Mouse (Mus musculus) yolk sac, embryonic 10.5 days (tissue): ENCODE measurements around the gene Tmem267.
A peak's percentile ranks its signal among the peaks of the same experiment; 100 is the strongest.
"Not testable (repeated sequence)": the region's sequence is repeated elsewhere in the genome, so short reads cannot be mapped to it uniquely, and the experiment has no call there.

ENCODE experiments used
- DNase-seq: peaks from one replicate; pipeline ENCODE4 v3.0.0-alpha.2; 2017; ENCODE audit warnings: low spot score

Tmem267 gene

GRCm38 (mm10) chr13:119618841-119619240, 131.0 kb downstream of the Tmem267 start:
- no peak for DNase-seq

DNA sequence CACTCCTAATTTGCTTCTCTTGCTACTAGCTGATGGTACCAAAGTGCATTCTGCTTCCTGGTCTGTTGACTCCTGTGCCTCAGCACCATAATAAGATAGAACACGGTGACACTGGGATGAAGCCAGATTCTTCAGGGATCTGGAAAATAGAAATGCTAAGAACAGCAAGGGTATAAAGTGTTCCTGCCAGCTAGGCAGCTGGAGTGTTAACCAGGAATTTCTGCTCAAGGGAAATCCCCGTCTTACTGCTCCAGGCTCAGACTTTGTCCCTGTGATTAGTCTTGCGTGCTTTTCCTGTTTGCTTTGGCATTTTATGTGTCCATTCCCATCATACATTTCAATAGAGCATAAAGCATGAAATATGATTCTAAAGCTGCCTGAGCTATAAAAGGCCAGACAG, 131.9 kb downstream of the Tmem267 start:
- DNase-seq: no peak

- DNase-seq: no peak
Measured at GRCm38 (mm10) chr13:119623634-119624033, 135.8 kb downstream of the Tmem267 start, which contains the start of gene Ccl28. Gene Ccl28, plus strand, starts transcription at chr13:119623819.

DNA sequence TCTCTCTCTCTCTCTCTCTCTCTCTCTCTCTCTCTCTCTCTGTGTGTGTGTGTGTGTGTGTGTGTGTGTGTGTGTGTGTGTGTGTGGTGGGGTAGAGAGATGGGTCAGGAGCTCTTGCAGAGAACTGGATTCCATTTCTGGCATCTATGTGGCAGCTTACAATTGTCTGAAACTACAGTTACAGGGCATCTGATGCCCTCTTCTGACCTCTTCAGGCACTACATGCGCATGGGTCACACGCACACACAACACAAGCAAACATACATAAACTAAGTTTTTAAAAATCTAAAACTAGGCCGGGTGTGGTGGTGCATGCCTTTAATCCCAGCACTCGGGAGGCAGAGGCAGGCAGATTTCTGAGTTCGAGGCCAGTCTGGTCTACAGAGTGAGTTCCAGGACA, 138.1 kb downstream of the Tmem267 start:
- DNase-seq: not testable (repeated sequence)

- DNase-seq: peak; percentile 77
Measured at GRCm38 (mm10) chr13:119631482-119632155, 143.8 kb downstream of the Tmem267 start.

- DNase-seq: no peak
Measured at GRCm38 (mm10) chr13:119632156-119632548, 144.3 kb downstream of the Tmem267 start.

GRCm38 (mm10) chr13:119635496-119635895, 147.7 kb downstream of the Tmem267 start:
- DNase-seq: no peak

DNA sequence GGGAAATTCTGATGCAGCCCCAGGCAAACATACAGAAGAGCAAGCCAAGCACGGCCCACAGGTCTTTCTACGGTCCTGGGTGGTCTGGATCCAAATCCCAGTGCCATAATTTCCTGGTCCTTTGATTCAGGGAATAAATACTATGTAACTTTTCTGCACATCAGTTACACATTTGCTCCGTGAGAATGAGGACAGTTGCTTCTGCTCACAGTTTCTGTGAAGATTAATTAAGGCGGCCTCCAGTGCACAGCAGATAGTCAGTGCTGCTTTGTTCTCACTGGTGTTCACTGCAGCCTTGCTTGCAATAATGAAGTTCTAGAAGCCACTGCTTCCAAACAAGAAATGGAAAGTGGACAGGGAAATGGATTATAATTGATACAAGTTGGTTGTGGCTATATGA, 150.0 kb downstream of the Tmem267 start:
- DNase-seq: no peak

DNA sequence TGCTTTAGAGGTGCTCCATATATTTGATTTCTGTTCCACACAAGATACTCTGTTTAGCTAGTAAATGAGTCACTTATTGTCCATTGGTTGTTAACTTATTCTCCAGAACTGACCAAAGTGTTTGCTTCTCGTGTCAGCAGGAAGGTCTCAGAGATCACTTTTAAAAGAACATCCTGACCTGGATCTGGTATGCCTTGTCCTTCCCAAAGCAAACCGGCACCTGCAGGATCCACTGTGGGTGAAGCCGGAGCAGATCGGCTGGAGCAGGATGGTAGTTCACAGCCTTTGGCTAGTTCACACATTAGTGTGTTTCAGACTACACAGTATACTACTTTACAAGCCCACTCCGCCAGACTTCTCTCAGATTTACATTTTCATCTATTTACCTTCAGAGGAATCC, 150.6 kb downstream of the Tmem267 start:
- no peak for DNase-seq

DNA sequence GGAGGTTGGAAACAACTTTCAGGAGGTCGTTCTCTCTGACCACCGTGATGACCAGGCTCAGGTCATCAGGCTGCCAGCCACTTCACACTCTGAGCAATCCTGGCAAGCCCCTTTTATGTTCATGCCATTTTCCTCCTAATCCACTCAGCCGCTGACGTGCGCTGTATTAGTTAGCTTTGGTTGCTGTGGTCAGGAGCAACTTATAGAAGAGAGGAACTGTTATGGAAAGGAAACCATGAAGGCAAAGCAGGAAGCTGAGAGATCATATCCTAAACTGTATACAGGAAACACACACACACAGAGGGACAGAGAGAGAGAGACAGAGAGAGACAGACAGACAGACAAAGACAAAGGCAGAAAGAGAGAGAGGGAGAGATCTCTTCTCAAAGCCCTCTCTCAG, 151.5 kb downstream of the Tmem267 start:
- no peak for DNase-seq

- DNase-seq: no peak
Measured at GRCm38 (mm10) chr13:119640504-119640903, 152.7 kb downstream of the Tmem267 start.

DNA sequence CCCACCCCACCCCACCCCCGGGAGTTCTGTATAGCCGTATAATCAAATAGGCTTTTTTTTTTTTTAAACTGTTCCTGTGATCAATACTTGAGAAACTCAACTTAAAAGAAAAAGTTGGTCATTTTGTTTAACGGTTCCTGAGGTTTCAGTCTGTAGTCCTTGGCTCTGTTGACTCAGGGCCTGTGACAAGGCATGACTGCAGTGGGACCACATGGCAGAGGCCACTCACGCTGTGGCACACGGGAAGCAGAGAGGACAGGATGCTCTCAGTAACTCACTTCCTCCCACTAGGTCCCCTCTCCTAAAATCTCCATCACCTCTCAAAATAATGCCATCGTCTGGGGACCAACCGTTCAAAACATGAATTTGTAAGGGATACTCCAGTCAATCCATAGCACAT, 153.3 kb downstream of the Tmem267 start:
- DNase-seq: no peak

DNA sequence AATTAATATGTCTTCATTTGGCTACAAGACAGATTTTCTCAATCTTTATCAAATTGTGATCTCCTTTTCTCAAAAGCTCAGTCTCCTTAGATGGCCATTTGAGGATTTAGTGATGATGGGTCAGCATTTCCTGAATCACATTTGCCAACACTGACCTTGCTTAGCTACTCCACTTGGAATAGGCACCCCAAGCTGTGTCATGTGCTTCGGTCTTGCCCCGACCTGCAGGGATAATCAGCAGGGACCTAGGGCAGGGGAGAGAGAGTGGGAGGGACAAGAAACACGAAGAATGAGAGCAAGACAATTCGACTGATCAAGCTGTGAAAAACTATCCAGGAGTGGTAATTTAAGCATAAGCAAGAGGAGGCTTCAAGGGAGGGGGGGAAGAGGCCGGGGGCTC, 156.9 kb downstream of the Tmem267 start:
- DNase-seq: no peak

- no peak for DNase-seq
Measured at GRCm38 (mm10) chr13:119646511-119646910, 158.7 kb downstream of the Tmem267 start.

DNA sequence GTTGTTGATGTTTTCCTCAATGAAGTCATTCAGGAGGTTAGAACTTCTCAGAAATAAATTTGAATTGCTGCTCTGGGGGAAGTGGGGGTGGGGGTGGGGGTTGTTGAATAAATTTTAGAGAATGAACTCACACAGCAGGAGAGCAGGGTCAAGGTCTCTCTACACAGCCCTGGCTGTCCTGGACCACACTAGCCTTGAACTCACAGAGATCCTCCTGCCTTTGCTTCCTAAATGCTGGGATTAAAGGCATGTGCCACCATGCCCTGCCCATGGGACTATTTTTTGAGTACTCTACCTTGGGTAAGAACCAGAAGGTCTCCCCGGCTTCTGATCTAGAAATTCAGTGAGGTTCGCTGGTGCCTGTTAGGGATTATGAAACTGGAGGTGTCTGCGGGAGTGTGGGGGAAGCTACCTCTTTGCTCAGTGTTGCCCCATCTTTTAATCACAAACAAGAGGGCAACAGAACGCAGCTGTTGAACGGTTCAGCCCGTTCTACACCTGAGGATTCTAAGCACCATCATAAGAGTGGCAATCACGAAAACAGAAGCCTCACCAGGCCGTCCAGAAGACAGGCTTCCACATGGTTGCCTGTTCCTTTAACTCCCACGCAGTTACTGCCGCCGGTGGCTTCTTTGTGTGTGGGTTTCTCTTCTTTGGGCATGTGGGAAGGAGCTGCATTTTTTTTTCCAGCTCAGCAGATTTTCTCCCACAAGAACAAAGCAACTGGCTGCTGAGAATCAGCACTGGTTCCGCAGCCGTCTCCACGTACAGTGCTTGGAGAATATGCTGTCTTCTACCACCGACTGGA, 161.3 kb downstream of the Tmem267 start:
- no peak for DNase-seq

DNA sequence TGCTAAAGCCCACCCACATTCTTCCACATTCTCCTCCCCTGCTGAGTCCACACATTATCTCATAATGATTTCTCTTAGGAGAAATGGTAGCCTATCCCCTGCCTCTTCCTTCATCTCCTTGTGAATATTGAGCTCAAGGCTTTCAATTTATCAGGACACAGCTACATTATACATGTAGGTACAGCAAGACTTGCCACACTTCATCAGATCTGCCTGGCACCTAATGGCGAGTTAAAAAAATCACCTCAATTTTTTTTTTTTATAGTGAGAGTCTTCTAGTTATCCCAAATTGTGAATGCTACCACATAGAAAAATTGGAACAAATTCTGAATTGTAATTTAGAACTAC, 161.8 kb downstream of the Tmem267 start:
- no peak for DNase-seq

DNA sequence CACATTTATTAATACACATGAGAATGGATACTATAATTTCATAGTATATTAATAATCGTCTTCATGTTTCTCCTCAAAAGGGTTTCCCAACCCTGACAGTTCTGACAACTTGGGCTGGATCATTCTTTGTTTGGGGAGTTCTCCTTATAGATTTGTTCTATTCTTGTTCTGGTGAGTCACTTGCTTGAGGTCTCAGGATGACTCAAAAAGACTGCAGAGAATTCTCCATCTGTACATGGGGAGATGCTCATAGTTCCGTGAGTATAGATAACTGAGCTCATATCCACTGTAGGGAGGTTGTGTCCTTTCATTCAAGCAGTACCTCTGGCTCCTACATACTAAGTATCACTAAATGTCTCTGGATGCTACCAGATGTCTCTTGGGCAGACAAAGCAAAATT, 166.9 kb downstream of the Tmem267 start:
- no peak for DNase-seq

DNA sequence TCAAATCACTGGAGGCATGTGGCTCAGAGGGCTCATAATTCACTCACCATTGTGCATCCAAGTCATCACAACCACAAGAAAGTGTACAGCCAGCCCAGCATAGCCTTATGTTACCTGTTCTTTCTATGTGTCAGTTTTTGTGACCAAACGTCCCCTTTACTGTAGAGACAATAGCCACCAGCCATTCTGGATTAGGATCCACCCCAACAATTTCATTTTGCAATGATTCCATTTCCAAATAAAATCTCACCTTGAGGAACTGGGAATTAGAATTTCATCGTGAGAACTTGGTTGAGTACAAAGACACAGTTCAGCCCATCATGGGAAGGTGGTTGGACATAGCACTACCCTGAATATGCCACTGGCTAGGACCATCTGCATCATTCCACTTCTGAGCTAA, 168.4 kb downstream of the Tmem267 start:
- DNase-seq: no peak

- DNase-seq: no peak
Measured at GRCm38 (mm10) chr13:119656846-119657416, 169.1 kb downstream of the Tmem267 start.
